Mouse (Mus musculus): Measurements from ENCODE around the gene Usp12. TPM values are rescaled to one million over a fixed set of nuclear protein-coding genes. Genes with fewer than 3 reads are reported as not detected.

Usp12 gene
- polyA plus RNA-seq, 1 experiment from 2014 or later, result 14.4 TPM

DNA sequence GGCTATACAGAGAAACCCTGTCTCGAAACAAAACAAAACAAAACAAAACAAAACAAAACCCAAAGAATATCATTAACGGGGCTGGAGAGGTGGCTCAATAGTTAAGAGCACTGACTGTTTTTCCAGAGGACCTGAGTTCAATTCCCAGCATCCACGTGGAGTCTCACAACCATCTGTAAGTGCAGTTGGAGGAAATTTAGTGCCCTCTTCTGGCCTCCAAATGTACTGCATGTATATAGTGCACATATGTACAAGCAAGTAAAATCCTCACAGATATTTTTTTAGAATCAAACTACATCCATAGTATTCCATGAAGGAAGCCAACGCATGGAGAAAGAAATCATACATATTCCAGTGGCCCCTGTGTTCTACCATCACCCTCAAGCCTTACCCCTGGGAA lies 18.6 kb upstream of the Usp12 start:
- H3K36me3 ChIP-seq (ENCODE audit: control insufficient read depth, insufficient read depth, low read length), result no peaks in the 10 kb centered on the region
- no peak for ATAC-seq (ENCODE audit: low FRiP score, low TSS enrichment)
- H3K4me3 ChIP-seq (ENCODE audit: low read length), result no peak overlapping the region
- no peaks in the 10 kb centered on the region for H3K27me3 ChIP-seq (ENCODE audit: control insufficient read depth, insufficient read depth, low read length)
- no peaks in the 10 kb centered on the region for H3K9me3 ChIP-seq (ENCODE audit: control insufficient read depth, low read length)
- no peaks in the 10 kb centered on the region for H3K4me1 ChIP-seq (ENCODE audit: control insufficient read depth, insufficient read depth, low read length)
- H3K9ac ChIP-seq (ENCODE audit: low read depth, low read length), result no peak overlapping the region
- no peak overlapping the region for H3K27ac ChIP-seq (ENCODE audit: low read depth, low read length)
- no peak overlapping the region for H3K4me2 ChIP-seq (replicated peaks; ENCODE audit: low read depth, low read length)
- 93% methylated on average over 4 of the region's 4 CpGs for WGBS

DNA sequence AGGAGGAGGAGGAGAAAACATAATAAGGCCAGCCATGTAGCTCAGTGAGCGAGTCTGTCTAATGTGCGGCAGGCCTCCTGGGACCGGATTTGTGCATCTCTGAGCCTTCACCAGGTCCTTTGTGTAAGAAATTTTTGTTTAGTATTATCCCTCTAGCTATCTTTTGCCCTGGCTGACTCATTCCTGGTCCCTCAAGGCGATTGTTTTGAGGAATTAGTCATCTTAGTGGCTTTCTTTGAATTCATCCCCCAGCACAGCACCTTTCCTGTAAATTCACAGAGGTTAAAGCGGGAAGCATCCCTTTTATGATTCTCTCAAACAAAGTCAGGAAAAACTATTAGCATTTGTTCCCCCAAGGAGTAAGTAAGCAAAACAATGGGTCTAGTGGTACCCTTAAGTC lies 18.1 kb upstream of the Usp12 start:
- Histone ChIP-seq H3K27ac (ENCODE audit: low read depth, low read length) (no peak overlapping the region), H3K4me1 (ENCODE audit: control insufficient read depth, insufficient read depth, low read length) (no peaks in the 10 kb centered on the region), H3K9me3 (ENCODE audit: control insufficient read depth, low read length) (no peaks in the 10 kb centered on the region), H3K4me2 (replicated peaks; ENCODE audit: low read depth, low read length) (no peak overlapping the region), H3K27me3 (ENCODE audit: control insufficient read depth, insufficient read depth, low read length) (no peaks in the 10 kb centered on the region), H3K9ac (ENCODE audit: low read depth, low read length) (no peak overlapping the region), H3K36me3 (ENCODE audit: control insufficient read depth, insufficient read depth, low read length) (no peaks in the 10 kb centered on the region), H3K4me3 (ENCODE audit: low read length) (no peak overlapping the region)
- ATAC-seq (ENCODE audit: low FRiP score, low TSS enrichment), result no peak
- WGBS, result 89% methylated on average over 5 of the region's 5 CpGs

DNA sequence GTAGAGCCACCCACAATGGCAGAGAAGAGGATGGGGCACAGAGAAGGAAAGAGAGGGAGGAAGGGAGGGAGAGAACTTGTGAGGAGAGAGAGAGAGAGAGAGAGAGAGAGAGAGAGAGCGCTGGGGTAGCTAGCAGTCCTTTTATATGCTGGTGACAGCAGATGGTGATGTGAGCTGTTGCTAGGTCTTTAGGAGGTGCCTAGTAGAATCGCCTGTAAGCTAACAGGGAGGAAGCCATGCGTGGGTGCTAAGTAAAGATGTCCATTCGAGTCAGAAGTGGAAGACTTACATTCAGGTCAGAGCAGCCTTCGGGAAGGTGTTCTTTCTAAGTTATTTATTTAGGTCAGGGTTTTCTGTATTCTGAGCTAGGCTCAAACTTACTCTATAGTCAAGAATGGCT lies 15.1 kb upstream of the Usp12 start:
- no peaks in the 10 kb centered on the region for H3K4me1 ChIP-seq (ENCODE audit: control insufficient read depth, insufficient read depth, low read length)
- H3K36me3 ChIP-seq (ENCODE audit: control insufficient read depth, insufficient read depth, low read length), result no peaks in the 10 kb centered on the region
- no peaks in the 10 kb centered on the region for H3K27me3 ChIP-seq (ENCODE audit: control insufficient read depth, insufficient read depth, low read length)
- no peak overlapping the region for H3K9ac ChIP-seq (ENCODE audit: low read depth, low read length)
- H3K4me2 ChIP-seq (replicated peaks; ENCODE audit: low read depth, low read length), result no peak overlapping the region
- no peaks in the 10 kb centered on the region for H3K9me3 ChIP-seq (ENCODE audit: control insufficient read depth, low read length)
- H3K4me3 ChIP-seq (ENCODE audit: low read length), result no peak overlapping the region
- WGBS, result 66% methylated on average over 5 of the region's 5 CpGs
- no peak overlapping the region for H3K27ac ChIP-seq (ENCODE audit: low read depth, low read length)
- no peak for ATAC-seq (ENCODE audit: low FRiP score, low TSS enrichment)

DNA sequence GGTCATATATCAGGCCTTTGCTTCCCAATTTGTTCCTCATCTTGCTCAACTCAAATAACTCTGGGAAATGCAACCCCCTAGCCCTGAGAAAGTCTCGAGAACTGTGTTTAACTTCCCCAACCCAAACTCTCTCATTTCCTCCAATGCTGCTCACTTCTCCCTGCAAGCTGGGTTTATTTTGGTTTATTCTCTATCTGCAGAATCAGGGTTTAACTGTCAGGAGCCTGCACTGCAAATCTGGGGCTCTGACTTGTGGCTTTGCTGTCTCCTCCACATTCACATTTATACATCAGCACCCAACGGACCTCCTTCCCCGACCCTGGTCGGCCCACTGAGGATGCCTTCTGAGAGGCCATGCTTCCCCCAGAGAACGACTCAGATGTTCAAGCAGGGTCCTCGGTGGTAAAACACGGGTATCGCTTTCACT lies 11.2 kb upstream of the Usp12 start:
- no peak for ATAC-seq (ENCODE audit: low FRiP score, low TSS enrichment)
- Histone ChIP-seq H3K27me3 (ENCODE audit: control insufficient read depth, insufficient read depth, low read length) (no peaks in the 10 kb centered on the region), H3K9ac (ENCODE audit: low read depth, low read length) (no peak overlapping the region), H3K27ac (ENCODE audit: low read depth, low read length) (no peak overlapping the region; the same call in 1 of the 2 replicates), H3K9me3 (ENCODE audit: control insufficient read depth, low read length) (peaks cover 5% of the 10 kb centered on the region; the same call in 1 of the 2 replicates), H3K4me3 (ENCODE audit: low read length) (no peak overlapping the region), H3K36me3 (ENCODE audit: control insufficient read depth, insufficient read depth, low read length) (no peaks in the 10 kb centered on the region), H3K4me1 (ENCODE audit: control insufficient read depth, insufficient read depth, low read length) (no peaks in the 10 kb centered on the region), H3K4me2 (replicated peaks; ENCODE audit: low read depth, low read length) (no peak overlapping the region)
- 54% methylated on average over 8 of the region's 8 CpGs for WGBS

DNA sequence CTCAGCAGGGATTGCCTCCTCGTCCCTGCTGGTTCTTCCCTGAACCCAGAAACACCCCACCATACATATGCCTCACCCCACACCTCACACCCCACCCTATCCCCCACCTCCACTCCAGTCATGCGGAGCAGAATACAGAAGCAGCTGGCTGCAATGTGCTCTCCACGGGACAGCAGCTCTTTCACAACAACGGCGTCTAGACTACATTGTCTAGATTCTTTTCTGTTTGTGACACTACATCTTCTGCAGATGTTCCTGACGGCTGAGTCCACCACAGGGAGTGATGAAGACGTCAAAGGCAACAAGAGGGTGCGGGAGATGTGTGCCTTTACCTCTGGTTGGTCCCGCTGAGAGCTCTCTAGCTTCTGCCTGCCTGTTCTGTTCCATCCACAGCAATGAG lies 3.2 kb upstream of the Usp12 start:
- no peak overlapping the region for H3K4me3 ChIP-seq (ENCODE audit: low read length)
- no peak overlapping the region for H3K9ac ChIP-seq (ENCODE audit: low read depth, low read length)
- H3K4me1 ChIP-seq (ENCODE audit: control insufficient read depth, insufficient read depth, low read length), result peaks cover 6% of the 10 kb centered on the region
- ATAC-seq (ENCODE audit: low FRiP score, low TSS enrichment), result no peak
- H3K36me3 ChIP-seq (ENCODE audit: control insufficient read depth, insufficient read depth, low read length), result no peaks in the 10 kb centered on the region
- WGBS, result 60% methylated on average over 9 of the region's 9 CpGs
- H3K9me3 ChIP-seq (ENCODE audit: control insufficient read depth, low read length), result peaks cover 5% of the 10 kb centered on the region; the same call in 1 of the 2 replicates
- H3K4me2 ChIP-seq (replicated peaks; ENCODE audit: low read depth, low read length), result no peak overlapping the region
- no peak overlapping the region for H3K27ac ChIP-seq (ENCODE audit: low read depth, low read length)
- H3K27me3 ChIP-seq (ENCODE audit: control insufficient read depth, insufficient read depth, low read length), result no peaks in the 10 kb centered on the region

DNA sequence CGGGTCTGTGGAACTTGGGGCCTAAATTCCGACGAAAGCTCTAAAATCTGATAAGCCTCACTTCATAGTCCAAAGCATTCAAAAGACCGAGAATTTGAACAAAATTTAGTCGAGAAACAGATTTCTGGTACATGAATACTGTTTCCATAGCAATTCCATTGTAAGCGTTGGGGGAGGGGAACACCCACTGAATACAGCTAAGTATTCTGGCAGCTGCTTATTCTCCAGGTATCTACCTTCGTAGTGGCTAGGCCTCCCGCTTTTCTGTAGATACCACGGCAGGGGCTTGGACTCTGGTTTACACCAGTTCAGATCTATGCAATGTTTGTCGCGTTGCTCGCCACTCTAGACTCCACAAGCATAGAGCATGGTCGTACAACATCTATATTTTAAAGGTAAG lies 922 bp upstream of the Usp12 start:
- WGBS, result 77% methylated on average over 13 of the region's 13 CpGs
- Histone ChIP-seq H3K27me3 (ENCODE audit: control insufficient read depth, insufficient read depth, low read length) (no peaks in the 10 kb centered on the region), H3K4me1 (ENCODE audit: control insufficient read depth, insufficient read depth, low read length) (peaks cover 23% of the 10 kb centered on the region), H3K9me3 (ENCODE audit: control insufficient read depth, low read length) (no peaks in the 10 kb centered on the region), H3K36me3 (ENCODE audit: control insufficient read depth, insufficient read depth, low read length) (no peaks in the 10 kb centered on the region), H3K9ac (ENCODE audit: low read depth, low read length) (no peak overlapping the region), H3K4me3 (ENCODE audit: low read length) (no peak overlapping the region), H3K27ac (ENCODE audit: low read depth, low read length) (no peak overlapping the region), H3K4me2 (replicated peaks; ENCODE audit: low read depth, low read length) (no peak overlapping the region)
- ATAC-seq (ENCODE audit: low FRiP score, low TSS enrichment), result no peak

DNA sequence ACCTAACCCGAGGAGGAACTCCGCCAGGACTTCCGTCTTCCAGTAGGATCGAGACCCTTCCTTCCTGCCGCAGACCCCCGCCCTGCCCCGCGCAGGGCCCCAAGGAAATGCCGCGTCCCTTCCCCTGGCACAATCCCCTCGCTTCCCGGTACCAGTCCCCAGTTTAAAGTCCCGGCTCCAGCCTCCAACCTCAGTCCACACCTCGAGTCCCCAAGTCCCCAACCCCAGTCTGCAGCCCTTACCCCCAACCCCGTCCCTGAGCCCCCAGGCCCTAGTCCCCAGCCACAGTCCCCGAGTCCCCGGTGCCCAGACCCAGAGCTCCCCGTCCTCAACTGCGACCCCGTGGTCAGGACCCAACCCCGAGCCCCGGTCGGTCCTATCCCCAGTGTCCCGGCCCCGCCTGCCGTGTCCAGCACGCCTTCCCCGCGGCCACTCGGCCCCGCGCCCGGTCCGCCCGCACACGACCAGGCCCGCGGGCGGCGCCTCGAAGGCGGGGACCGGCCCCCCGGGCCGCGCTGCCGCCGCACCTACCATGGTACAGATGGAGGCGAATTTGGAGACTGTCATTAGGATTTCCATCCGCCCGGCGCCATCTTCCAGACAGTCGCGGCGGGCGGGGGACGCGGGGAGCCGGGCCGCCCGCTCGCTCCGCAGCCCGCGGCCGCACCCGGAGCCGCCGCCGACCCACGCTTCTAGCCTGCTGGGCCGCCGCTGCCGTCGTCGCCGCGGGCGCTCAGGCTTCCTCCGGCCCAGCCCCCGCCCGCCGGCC lies 538 bp downstream of the Usp12 start:
- Histone ChIP-seq H3K36me3 (ENCODE audit: control insufficient read depth, insufficient read depth, low read length) (no peaks in the 10 kb centered on the region), H3K9me3 (ENCODE audit: control insufficient read depth, low read length) (no peaks in the 10 kb centered on the region), H3K9ac (ENCODE audit: low read depth, low read length) (peak overlapping the region; percentile 93), H3K27me3 (ENCODE audit: control insufficient read depth, insufficient read depth, low read length) (no peaks in the 10 kb centered on the region), H3K4me2 (replicated peaks; ENCODE audit: low read depth, low read length) (peak overlapping the region; percentile 84), H3K4me1 (ENCODE audit: control insufficient read depth, insufficient read depth, low read length) (peaks cover 36% of the 10 kb centered on the region), H3K27ac (ENCODE audit: low read depth, low read length) (peak overlapping the region; percentile 92), H3K4me3 (ENCODE audit: low read length) (peak overlapping the region; percentile 97)
- under 1% methylated on average over 64 of the region's 83 CpGs for WGBS
- ATAC-seq (ENCODE audit: low FRiP score, low TSS enrichment), result peak; percentile 57

DNA sequence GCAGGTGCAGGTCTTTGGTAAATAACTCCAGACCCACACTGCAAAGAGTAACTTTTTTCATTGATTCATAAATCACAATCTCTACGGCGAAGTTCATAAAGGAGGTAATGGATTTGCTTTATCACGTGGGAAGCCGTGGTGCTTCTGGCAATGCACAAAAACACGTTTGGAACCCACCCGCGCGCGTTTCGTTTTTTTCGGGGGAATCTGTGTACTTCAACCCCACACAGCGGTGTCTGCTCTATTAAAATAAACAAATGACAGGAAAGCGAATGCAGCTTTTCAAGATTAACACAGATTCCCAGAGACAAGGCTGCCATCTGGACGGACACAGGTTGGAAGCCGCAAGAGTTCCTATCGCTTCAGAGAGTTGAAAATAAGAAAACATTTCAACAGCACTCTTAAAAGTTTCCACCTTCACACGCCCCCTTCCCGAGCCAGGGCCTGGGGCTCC lies 1.1 kb downstream of the Usp12 start:
- Histone ChIP-seq H3K36me3 (ENCODE audit: control insufficient read depth, insufficient read depth, low read length) (no peaks in the 10 kb centered on the region), H3K9ac (ENCODE audit: low read depth, low read length) (peak overlapping the region; percentile 93), H3K27ac (ENCODE audit: low read depth, low read length) (peak overlapping the region; percentile 92; the same call in 1 of the 2 replicates), H3K4me2 (replicated peaks; ENCODE audit: low read depth, low read length) (peak overlapping the region; percentile 84), H3K4me3 (ENCODE audit: low read length) (peak overlapping the region; percentile 97), H3K27me3 (ENCODE audit: control insufficient read depth, insufficient read depth, low read length) (no peaks in the 10 kb centered on the region), H3K9me3 (ENCODE audit: control insufficient read depth, low read length) (no peaks in the 10 kb centered on the region), H3K4me1 (ENCODE audit: control insufficient read depth, insufficient read depth, low read length) (peaks cover 41% of the 10 kb centered on the region)
- ATAC-seq (ENCODE audit: low FRiP score, low TSS enrichment), result no peak
- 4% methylated on average over 18 of the region's 18 CpGs for WGBS

DNA sequence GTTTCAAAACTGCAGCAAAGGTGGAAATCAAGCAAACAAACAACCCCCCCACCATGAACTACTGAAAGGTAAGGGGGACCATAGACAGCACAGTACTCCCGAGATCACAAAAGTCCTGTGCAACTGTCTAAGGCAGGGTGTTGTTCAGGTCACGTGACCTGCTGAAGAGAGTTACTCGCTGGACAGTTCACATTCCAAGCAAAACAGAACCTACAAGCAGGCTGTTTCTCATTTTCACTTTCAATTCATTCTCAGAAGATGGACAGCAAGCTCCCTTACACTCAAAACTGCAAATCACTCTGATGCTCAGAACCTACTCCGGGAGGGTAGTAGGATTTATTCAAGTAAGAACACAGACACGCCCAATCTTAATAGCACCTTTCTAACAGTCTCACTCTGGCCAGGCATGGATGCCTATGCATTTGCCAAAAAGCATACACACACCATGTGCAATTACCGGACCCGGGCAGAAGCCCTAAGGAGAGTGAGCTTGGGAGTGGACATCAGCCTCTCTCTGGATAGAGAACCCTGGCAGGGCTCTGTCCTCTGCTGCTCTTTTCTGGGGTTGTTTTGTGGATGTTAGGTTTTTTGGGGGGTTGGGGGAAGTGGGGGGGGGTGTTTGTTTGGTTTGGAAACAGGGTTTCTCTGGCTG lies 2.5 kb downstream of the Usp12 start:
- peaks cover 47% of the 10 kb centered on the region for H3K4me1 ChIP-seq (ENCODE audit: control insufficient read depth, insufficient read depth, low read length)
- WGBS, result 52% methylated on average over 7 of the region's 7 CpGs
- H3K36me3 ChIP-seq (ENCODE audit: control insufficient read depth, insufficient read depth, low read length), result no peaks in the 10 kb centered on the region
- no peak for ATAC-seq (ENCODE audit: low FRiP score, low TSS enrichment)
- H3K27ac ChIP-seq (ENCODE audit: low read depth, low read length), result no peak overlapping the region
- H3K4me2 ChIP-seq (replicated peaks; ENCODE audit: low read depth, low read length), result no peak overlapping the region; the same call in 1 of the 2 replicates
- no peak overlapping the region for H3K9ac ChIP-seq (ENCODE audit: low read depth, low read length)
- no peak overlapping the region for H3K4me3 ChIP-seq (ENCODE audit: low read length)
- no peaks in the 10 kb centered on the region for H3K27me3 ChIP-seq (ENCODE audit: control insufficient read depth, insufficient read depth, low read length)
- H3K9me3 ChIP-seq (ENCODE audit: control insufficient read depth, low read length), result no peaks in the 10 kb centered on the region

All from kidney, embryonic 14.5 days (tissue).